Mouse (Mus musculus) liver, adult 2 months (tissue): Measurements from ENCODE around the gene Wfikkn2. TPM values are rescaled to one million over a fixed set of nuclear protein-coding genes. Genes with fewer than 3 reads are reported as not detected.

ENCODE experiments used
- DNase-seq: peaks from one replicate; pipeline ENCODE4 v3.0.0-alpha.2; 2011; ENCODE audit warnings: low read depth, low spot score; ENCODE audit errors: extremely low read depth
- H3K27ac ChIP-seq: fragments of 200-500 bp; replicated peaks from 2 replicates; pipeline ENCODE4 v1.5.1; 2012; ENCODE audit warnings: low read depth, mild to moderate bottlenecking, control low read depth, inconsistent platforms, low read length; ENCODE audit not compliant: insufficient read depth
- H3K27me3 ChIP-seq: fragments of 200-500 bp; 2 replicates; pipeline ENCODE4 v1.6.1; 2012; ENCODE audit warnings: mild to moderate bottlenecking, moderate library complexity, low read length, inconsistent platforms; ENCODE audit not compliant: control insufficient read depth, insufficient read depth
- H3K36me3 ChIP-seq: fragments of 200-500 bp; 2 replicates; pipeline ENCODE4 v1.6.1; 2012; ENCODE audit warnings: low read length, inconsistent platforms; ENCODE audit not compliant: control insufficient read depth, insufficient read depth
- H3K4me1 ChIP-seq: fragments of 200-500 bp; 2 replicates; pipeline ENCODE4 v1.6.1; 2011; ENCODE audit warnings: low read length; ENCODE audit not compliant: control insufficient read depth, insufficient read depth
- H3K4me3 ChIP-seq: fragments of 200-500 bp; 2 replicates; pipeline ENCODE4 v1.5.1; 2011; ENCODE audit warnings: low read depth, mild to moderate bottlenecking, control low read depth, low read length, moderate library complexity; ENCODE audit not compliant: insufficient read depth
- H3K79me2 ChIP-seq: fragments of 200-500 bp; 2 replicates; pipeline ENCODE4 v1.6.1; 2012; ENCODE audit warnings: inconsistent platforms, mild to moderate bottlenecking, low read length, moderate library complexity; ENCODE audit not compliant: control insufficient read depth, insufficient read depth
- H3K9ac ChIP-seq: fragments of 200-500 bp; 2 replicates; pipeline ENCODE4 v1.6.1; 2012; ENCODE audit warnings: low read depth, mild to moderate bottlenecking, control low read depth, inconsistent platforms, low read length
- CTCF ChIP-seq: fragments of 200-500 bp; IDR thresholded peaks from 2 replicates; pipeline ENCODE4 v1.5.1; 2011; ENCODE audit warnings: low read depth, low read length, control low read depth
- POLR2A ChIP-seq: fragments of 200-500 bp; IDR thresholded peaks from 2 replicates; pipeline ENCODE4 v1.6.1; 2011; ENCODE audit warnings: low read length, control low read depth; ENCODE audit not compliant: insufficient read depth; ENCODE audit errors: extremely low read depth
- WGBS: fragments of 180-500 bp; shearing (Covaris S2); methylation state at CpG from one replicate; pipeline ENCODE4 v1.1.7; 2018; 5-methylcytosine and 5-hydroxymethylcytosine counted together
- polyA plus RNA-seq: library from polyadenylated mRNA; depleted of rRNA; stranded (reverse); fragments of >200 nt; gene quantifications from 2 replicates; pipeline ENCODE4 v1.2.3, GENCODE M21; 2012
- total RNA-seq: library from RNA; depleted of rRNA; stranded (reverse); fragments of >200 nt; gene quantifications from 2 replicates; pipeline ENCODE4 v1.2.3, GENCODE M21; 2014

Wfikkn2 gene
- total and polyA plus RNA-seq, 2 experiments, result under 0.01 to 0.04 TPM

- Histone ChIP-seq H3K27ac (no peak overlapping the region), H3K79me2 (no peaks in the 10 kb centered on the region), H3K4me1 (no peaks in the 10 kb centered on the region), H3K4me3 (no peak overlapping the region), H3K27me3 (no peaks in the 10 kb centered on the region), H3K36me3 (no peaks in the 10 kb centered on the region), H3K9ac (no peak overlapping the region)
- DNase-seq, result no peak
- 89% methylated on average over 6 of the region's 6 CpGs for WGBS
- no peak for TF ChIP-seq POLR2A
- TF ChIP-seq CTCF, result no peak
These were observed 12.4 kb downstream of the Wfikkn2 start for GRCm38 (mm10) chr11:94233405-94233804.

- Histone ChIP-seq H3K4me1 (no peaks in the 10 kb centered on the region), H3K4me3 (no peak overlapping the region), H3K27me3 (no peaks in the 10 kb centered on the region), H3K27ac (no peak overlapping the region), H3K36me3 (no peaks in the 10 kb centered on the region), H3K9ac (no peak overlapping the region), H3K79me2 (no peaks in the 10 kb centered on the region)
- TF ChIP-seq POLR2A (no peak), CTCF (no peak)
- DNase-seq, result no peak
- 85% methylated on average over 19 of the region's 19 CpGs for WGBS
These were observed 13.8 kb downstream of the Wfikkn2 start for GRCm38 (mm10) chr11:94231821-94232552.

GRCm38 (mm10) chr11:94230244-94230643, 15.6 kb downstream of the Wfikkn2 start:
- H3K27me3 ChIP-seq, result no peaks in the 10 kb centered on the region
- WGBS, result 82% methylated on average over 8 of the region's 8 CpGs
- no peaks in the 10 kb centered on the region for H3K36me3 ChIP-seq
- no peak overlapping the region for H3K9ac ChIP-seq
- no peak overlapping the region for H3K27ac ChIP-seq
- H3K4me1 ChIP-seq, result peaks cover 4% of the 10 kb centered on the region
- no peaks in the 10 kb centered on the region for H3K79me2 ChIP-seq
- H3K4me3 ChIP-seq, result no peak overlapping the region
- no peak for DNase-seq
- TF ChIP-seq CTCF (no peak), POLR2A (no peak)

GRCm38 (mm10) chr11:94229207-94229960, 16.4 kb downstream of the Wfikkn2 start:
- Histone ChIP-seq H3K79me2 (no peaks in the 10 kb centered on the region), H3K27me3 (no peaks in the 10 kb centered on the region), H3K4me3 (no peak overlapping the region), H3K36me3 (no peaks in the 10 kb centered on the region), H3K9ac (no peak overlapping the region), H3K4me1 (peaks cover 4% of the 10 kb centered on the region), H3K27ac (no peak overlapping the region)
- WGBS, result 64% methylated on average over 5 of the region's 5 CpGs
- no peak for TF ChIP-seq CTCF
- TF ChIP-seq POLR2A, result no peak
- DNase-seq, result peak; percentile 51

GRCm38 (mm10) chr11:94228416-94228815, 17.4 kb downstream of the Wfikkn2 start:
- no peaks in the 10 kb centered on the region for H3K36me3 ChIP-seq
- H3K9ac ChIP-seq, result no peak overlapping the region
- no peak overlapping the region for H3K4me3 ChIP-seq
- TF ChIP-seq POLR2A, result no peak
- TF ChIP-seq CTCF, result no peak
- 82% methylated on average over 9 of the region's 9 CpGs for WGBS
- H3K4me1 ChIP-seq, result peaks cover 4% of the 10 kb centered on the region
- no peaks in the 10 kb centered on the region for H3K27me3 ChIP-seq
- DNase-seq, result no peak
- H3K79me2 ChIP-seq, result no peaks in the 10 kb centered on the region
- no peak overlapping the region for H3K27ac ChIP-seq
